Mouse (Mus musculus) kidney, embryonic 16.5 days (tissue): ENCODE measurements around the gene Rgs17. TPM values are rescaled to one million over a fixed set of nuclear protein-coding genes. Genes with fewer than 3 reads are reported as not detected.

Experiments used
- ATAC-seq: fragments of 200-750 bp; cut with Nextera tagmentation; 2 replicates; pipeline ENCODE4 v1.8.0; 2017; ENCODE audit warnings: moderate TSS enrichment; ENCODE audit not compliant: low FRiP score, low TSS enrichment
- H3K27ac ChIP-seq: fragments of 300-500 bp; sonication (generic); 2 replicates; pipeline ENCODE4 v1.5.1; 2014; ENCODE audit warnings: low read length
- H3K27me3 ChIP-seq: fragments of 300-500 bp; sonication (generic); 2 replicates; pipeline ENCODE4 v1.6.1; 2014; ENCODE audit warnings: low read length, control low read depth, mixed read lengths; ENCODE audit not compliant: insufficient read depth
- H3K36me3 ChIP-seq: fragments of 300-500 bp; sonication (generic); 2 replicates; pipeline ENCODE4 v1.6.1; 2014; ENCODE audit warnings: low read length, control low read depth, mixed read lengths; ENCODE audit not compliant: insufficient read depth
- H3K4me1 ChIP-seq: fragments of 300-500 bp; sonication (generic); 2 replicates; pipeline ENCODE4 v1.6.1; 2014; ENCODE audit warnings: low read length, control low read depth, mixed read lengths; ENCODE audit not compliant: insufficient read depth
- H3K4me2 ChIP-seq: fragments of 300-500 bp; sonication (generic); replicated peaks from 2 replicates; pipeline ENCODE4 v1.6.1; 2014; ENCODE audit warnings: low read depth, low read length
- H3K4me3 ChIP-seq: fragments of 300-500 bp; sonication (generic); 2 replicates; pipeline ENCODE4 v1.5.1; 2014; ENCODE audit warnings: mild to moderate bottlenecking, low read length
- H3K9ac ChIP-seq: fragments of 300-500 bp; sonication (generic); replicated peaks from 2 replicates; pipeline ENCODE4 v1.6.1; 2014; ENCODE audit warnings: low read length
- H3K9me3 ChIP-seq: fragments of 300-500 bp; sonication (generic); 2 replicates; pipeline ENCODE4 v1.6.1; 2016; ENCODE audit warnings: low read length, control low read depth
- WGBS: fragments of 180-500 bp; shearing (Covaris S2); extraction: QIAGEN DNeasy Blood & Tissue Kit; methylation state at CpG from one replicate; pipeline ENCODE4 v1.1.7; 2014; 5-methylcytosine and 5-hydroxymethylcytosine counted together
- polyA plus RNA-seq: library from polyadenylated mRNA; unstranded; fragments of >200 nt; fragmentation: Nextera tagmentation; extraction: Ambion mirVana; gene quantifications from 2 replicates; pipeline ENCODE4 v1.2.1, GENCODE M21; 2015

Gene Rgs17
- polyA plus RNA-seq, 1 experiment from 2014 or later: 1.0 TPM

DNA sequence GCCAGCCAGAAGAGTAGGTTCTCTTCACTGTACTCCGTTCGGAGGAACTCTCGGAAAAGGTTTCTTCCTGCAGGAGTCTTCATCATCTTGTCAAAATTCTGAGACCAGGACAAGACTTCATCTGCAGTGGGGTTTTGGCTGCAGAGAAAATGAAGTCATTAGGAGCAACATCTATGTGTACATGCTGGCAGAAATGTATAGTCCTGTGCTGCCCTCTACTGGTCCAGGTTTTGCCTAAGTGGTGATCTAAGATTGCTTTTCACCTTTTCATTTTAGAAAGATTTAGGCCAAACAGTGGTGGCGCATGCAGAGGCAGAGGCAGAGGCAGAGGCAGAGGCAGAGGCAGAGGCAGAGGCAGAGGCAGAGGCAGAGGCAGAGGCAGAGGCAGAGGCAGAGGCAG is 80.8 kb downstream of the Rgs17 start:
- Histone ChIP-seq H3K9ac (no peak overlapping the region), H3K36me3 (no peaks in the 10 kb centered on the region), H3K9me3 (no peaks in the 10 kb centered on the region), H3K4me3 (no peak overlapping the region), H3K4me2 (no peak overlapping the region), H3K27me3 (no peaks in the 10 kb centered on the region), H3K27ac (no peak overlapping the region), H3K4me1 (no peaks in the 10 kb centered on the region)
- WGBS: 83% methylated on average over 4 of the region's 4 CpGs
- ATAC-seq: no peak; the same call in 1 of the 2 replicates

GRCm38 (mm10) chr10:5826336-5827025 is 95.7 kb downstream of the Rgs17 start:
- 77% methylated on average over 6 of the region's 6 CpGs for WGBS

DNA sequence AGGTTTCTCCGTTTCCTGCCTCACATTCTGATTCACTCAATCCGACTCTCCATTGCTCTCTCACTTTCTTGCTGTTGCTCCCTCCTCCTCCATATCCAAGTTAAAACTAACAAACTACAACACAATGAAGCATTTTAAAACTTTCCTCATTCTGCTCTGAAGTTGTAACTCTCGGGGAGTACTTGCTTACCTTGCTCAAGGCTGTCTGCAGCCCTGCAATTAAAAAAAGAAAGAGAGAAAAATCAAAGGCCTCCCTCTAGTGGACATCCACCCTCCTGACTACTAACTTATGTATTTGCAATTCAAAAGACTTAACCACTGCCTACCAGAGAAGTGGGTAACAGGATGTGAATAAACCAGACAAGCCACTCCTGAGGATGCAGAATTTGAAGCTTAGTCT is 97.4 kb downstream of the Rgs17 start:
- WGBS: 0% methylated on average over 3 of the region's 3 CpGs
- H3K9me3 ChIP-seq: no peaks in the 10 kb centered on the region
- H3K4me1 ChIP-seq: peaks cover 15% of the 10 kb centered on the region
- H3K27ac ChIP-seq: peak overlapping the region; percentile 90
- peak overlapping the region; percentile 35 for H3K9ac ChIP-seq
- H3K4me3 ChIP-seq: peak overlapping the region; percentile 95
- ATAC-seq: peak; percentile 11; the same call in 1 of the 2 replicates
- H3K36me3 ChIP-seq: peaks cover under 1% of the 10 kb centered on the region; the same call in 1 of the 2 replicates
- H3K27me3 ChIP-seq: no peaks in the 10 kb centered on the region
- H3K4me2 ChIP-seq: peak overlapping the region; percentile 80

More at GRCm38 (mm10) chr10:5826336-5827025, 95.7 kb downstream of the Rgs17 start:
- H3K36me3 ChIP-seq: no peaks in the 10 kb centered on the region
- no peaks in the 10 kb centered on the region for H3K27me3 ChIP-seq
- H3K4me1 ChIP-seq: peaks cover 10% of the 10 kb centered on the region
- H3K4me3 ChIP-seq: no peak overlapping the region
- no peak overlapping the region for H3K27ac ChIP-seq
- no peak for ATAC-seq
- no peak overlapping the region for H3K4me2 ChIP-seq
- no peaks in the 10 kb centered on the region for H3K9me3 ChIP-seq
- H3K9ac ChIP-seq: no peak overlapping the region

DNA sequence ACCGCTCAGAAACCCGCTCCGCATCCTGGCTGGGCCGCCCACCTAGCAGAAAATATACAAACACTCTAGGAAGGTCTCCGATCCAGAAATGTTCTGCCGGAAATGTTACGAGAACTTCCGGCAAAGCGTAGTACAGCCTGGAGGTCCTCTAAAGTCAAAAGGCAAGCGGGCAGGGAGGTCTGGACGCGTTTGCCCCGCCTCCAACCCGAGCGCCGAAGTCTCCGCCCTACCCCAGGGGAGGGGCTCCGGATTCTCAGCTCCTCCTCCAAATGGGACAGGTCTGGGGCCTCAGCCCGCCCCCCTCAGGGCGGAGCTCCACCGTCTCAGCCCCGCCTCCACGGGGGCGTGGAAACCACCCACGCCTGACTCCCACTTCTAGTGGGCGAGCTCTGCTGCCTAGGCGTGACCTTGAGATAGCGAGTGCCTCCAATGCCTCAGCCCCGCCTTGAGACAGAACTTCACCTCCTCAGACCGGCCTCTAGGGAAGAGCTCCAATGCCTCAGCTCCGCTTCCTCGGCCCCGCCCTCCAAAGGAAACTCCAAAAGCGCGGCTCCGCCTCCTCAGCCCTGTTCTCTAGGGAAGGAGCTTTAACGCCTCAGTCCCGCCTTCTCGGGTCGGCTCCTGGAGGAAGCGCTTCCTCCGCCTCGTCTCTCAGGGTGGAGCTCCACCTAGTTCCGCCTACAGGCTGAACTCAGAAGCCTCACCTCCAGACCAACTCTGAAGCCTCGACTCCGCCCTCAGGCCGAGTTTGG is 98.3 kb downstream of the Rgs17 start, which contains the start of gene Mtrf1l:
TSS of gene Mtrf1l (minus strand) at position 171 of the 752 bp plus-strand sequence.
- WGBS: under 1% methylated on average over 47 of the region's 47 CpGs
- Histone ChIP-seq H3K27ac (peak within 1 kb of the TSS; percentile 97), H3K9ac (peak within 1 kb of the TSS; percentile 96), H3K9me3 (no peaks in the 10 kb centered on the region), H3K4me1 (peaks cover 15% of the 10 kb centered on the region), H3K4me2 (peak within 1 kb of the TSS; percentile 80), H3K36me3 (peaks cover 9% of the 10 kb centered on the region), H3K4me3 (peak within 1 kb of the TSS; percentile 95), H3K27me3 (no peaks in the 10 kb centered on the region)
- peak; percentile 97 for ATAC-seq

DNA sequence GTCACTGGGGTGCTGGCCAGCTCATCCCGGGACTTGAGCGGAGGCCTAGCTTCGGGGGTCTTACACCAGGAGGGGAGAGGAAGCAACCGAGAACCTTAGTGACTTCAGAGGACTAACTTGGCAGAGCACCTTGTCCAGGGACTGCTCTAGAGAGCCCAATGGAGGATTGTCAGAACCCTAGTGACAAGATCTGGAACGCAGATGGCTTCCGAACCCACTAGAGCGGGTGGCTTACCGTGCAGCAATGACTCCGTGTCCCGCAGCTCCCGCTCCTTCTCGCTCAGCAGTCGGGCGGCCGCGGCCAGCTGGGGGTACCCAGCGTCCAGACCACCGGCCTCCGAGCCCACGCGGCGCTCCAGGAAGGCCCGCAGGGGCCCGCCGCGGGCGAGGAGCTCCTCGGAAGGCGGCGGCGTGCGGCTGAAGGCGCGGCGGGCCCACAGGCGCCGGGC is 98.9 kb downstream of the Rgs17 start:
- H3K9ac ChIP-seq: peak overlapping the region; percentile 96
- peak overlapping the region; percentile 97 for H3K27ac ChIP-seq
- WGBS: under 1% methylated on average over 37 of the region's 37 CpGs
- peaks cover 15% of the 10 kb centered on the region for H3K36me3 ChIP-seq
- peak; percentile 0 for ATAC-seq
- H3K9me3 ChIP-seq: no peaks in the 10 kb centered on the region
- peak overlapping the region; percentile 80 for H3K4me2 ChIP-seq
- no peaks in the 10 kb centered on the region for H3K27me3 ChIP-seq
- H3K4me3 ChIP-seq: peak overlapping the region; percentile 95
- peaks cover 15% of the 10 kb centered on the region for H3K4me1 ChIP-seq

DNA sequence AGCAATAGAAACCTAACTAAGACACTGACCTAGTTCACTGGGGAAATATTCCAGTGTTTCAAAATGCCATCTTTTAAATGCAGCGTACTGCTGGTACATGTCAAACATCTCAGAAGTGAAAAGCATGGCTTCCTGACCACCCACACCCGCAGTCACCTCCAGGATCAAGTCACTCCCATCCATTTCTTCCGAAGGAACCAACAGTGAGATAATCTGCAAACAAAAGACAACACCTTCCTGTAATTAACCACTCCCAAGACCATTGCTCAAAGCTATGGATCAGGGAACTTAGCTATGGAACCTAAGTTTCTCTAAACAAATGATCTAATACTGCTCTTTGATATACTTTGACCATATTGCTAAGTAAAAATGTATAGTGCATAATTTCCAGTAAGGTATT is 103.4 kb downstream of the Rgs17 start:
- no peaks in the 10 kb centered on the region; the same call in 1 of the 2 replicates for H3K9me3 ChIP-seq
- peaks cover 54% of the 10 kb centered on the region for H3K36me3 ChIP-seq
- peaks cover 15% of the 10 kb centered on the region for H3K4me1 ChIP-seq
- no peak overlapping the region for H3K4me2 ChIP-seq
- H3K27me3 ChIP-seq: no peaks in the 10 kb centered on the region
- H3K9ac ChIP-seq: no peak overlapping the region
- no peak for ATAC-seq
- H3K4me3 ChIP-seq: no peak overlapping the region
- 96% methylated on average over 3 of the region's 3 CpGs for WGBS
- no peak overlapping the region for H3K27ac ChIP-seq

GRCm38 (mm10) chr10:5815968-5816367 is 106.2 kb downstream of the Rgs17 start:
- H3K36me3 ChIP-seq: peaks cover 76% of the 10 kb centered on the region
- H3K9ac ChIP-seq: no peak overlapping the region
- H3K27ac ChIP-seq: no peak overlapping the region
- 97% methylated on average over 2 of the region's 2 CpGs for WGBS
- H3K4me2 ChIP-seq: no peak overlapping the region
- no peak overlapping the region for H3K4me3 ChIP-seq
- no peaks in the 10 kb centered on the region for H3K27me3 ChIP-seq
- H3K4me1 ChIP-seq: peaks cover 2% of the 10 kb centered on the region; the same call in 1 of the 2 replicates
- no peak for ATAC-seq
- H3K9me3 ChIP-seq: no peaks in the 10 kb centered on the region; the same call in 1 of the 2 replicates

DNA sequence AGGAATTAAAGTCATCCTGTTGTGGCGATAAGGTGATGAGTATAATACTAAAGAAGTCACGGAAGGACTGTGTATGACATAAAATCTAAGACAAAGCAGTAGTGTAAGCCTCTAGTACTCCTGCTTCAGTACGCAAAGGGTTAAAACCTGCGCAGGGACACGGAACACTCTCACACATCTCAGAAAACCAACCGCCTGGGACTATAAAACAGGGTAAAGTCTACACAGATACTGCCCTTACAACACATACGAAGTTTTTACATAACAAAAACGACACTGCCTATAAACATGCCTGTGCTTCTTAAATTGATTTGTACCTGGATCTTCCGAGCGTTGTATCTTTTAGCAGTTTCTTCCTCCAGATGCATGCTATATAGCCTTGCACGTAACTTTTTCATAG is 108.5 kb downstream of the Rgs17 start:
- Histone ChIP-seq H3K4me3 (no peak overlapping the region), H3K9me3 (no peaks in the 10 kb centered on the region; the same call in 1 of the 2 replicates), H3K4me1 (no peaks in the 10 kb centered on the region), H3K36me3 (peaks cover 66% of the 10 kb centered on the region), H3K27me3 (no peaks in the 10 kb centered on the region), H3K4me2 (no peak overlapping the region), H3K9ac (no peak overlapping the region), H3K27ac (no peak overlapping the region)
- ATAC-seq: no peak
- WGBS: 91% methylated on average over 11 of the region's 11 CpGs

DNA sequence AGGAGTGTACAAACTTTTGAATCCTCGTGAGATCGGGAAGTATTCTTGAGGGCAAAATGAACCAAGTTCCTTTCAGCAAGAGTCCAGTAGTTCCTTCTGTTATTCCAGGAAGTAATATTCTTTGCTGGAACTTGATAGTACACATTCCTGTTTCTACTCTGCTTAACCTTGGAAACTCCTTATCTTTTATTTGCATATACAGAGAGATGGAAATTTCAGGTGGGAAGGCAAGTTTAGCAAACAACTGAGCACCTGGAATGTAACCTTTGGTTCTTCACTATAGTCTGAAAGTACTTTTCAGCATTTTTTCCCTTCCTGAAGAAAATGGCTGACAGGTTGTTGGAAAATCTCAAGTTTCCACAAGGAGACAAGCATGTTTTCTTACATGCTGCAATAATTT is 114.5 kb downstream of the Rgs17 start:
- Histone ChIP-seq H3K4me2 (no peak overlapping the region), H3K27me3 (no peaks in the 10 kb centered on the region), H3K4me3 (no peak overlapping the region), H3K27ac (peak overlapping the region; percentile 21), H3K4me1 (peaks cover 23% of the 10 kb centered on the region), H3K36me3 (peaks cover 13% of the 10 kb centered on the region), H3K9ac (no peak overlapping the region), H3K9me3 (no peaks in the 10 kb centered on the region)
- WGBS: 62% methylated on average over 2 of the region's 2 CpGs
- no peak for ATAC-seq
